ENCODE assay signal across 8 mouse cellular contexts in the genomic region with DNA sequence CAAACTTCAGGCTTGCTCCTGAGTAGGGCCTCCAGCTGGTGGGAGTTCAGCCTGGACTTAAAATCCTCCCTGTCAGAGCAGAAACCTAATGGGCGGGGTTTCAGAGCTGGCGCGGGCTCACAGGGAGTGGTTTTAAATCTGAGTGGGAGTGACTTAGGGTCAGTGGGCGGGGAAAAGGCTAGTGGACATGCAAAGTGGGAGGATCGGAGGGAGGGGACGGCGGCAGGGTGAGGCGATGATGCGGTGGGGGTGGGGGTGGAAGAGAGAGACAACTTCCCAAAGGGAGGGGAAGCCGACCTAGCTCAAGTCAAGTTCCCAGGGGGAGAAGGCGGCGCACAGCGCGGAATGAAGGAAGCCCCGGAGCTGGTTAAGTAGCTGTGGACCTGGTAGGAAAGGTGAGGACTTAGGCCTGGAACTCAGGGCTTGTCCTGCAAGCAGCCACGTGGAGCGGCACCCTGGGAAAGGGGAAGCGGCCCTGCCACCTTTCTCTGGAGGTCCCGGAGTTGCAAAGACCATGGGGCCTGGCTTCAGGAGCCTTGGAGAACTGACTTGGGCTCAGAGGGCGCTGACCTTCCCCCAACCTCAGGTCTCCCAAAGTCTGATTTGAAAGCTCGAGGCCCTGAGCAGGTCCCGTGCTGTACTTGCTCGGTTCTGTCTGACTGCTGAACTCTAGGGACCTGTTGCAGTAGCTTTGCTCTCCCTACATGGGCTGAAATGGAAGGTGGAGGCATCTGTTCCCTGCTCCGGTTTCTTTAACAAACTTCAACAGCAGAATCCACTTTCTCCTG. TPM values are rescaled to one million over a fixed set of nuclear protein-coding genes. Genes with fewer than 3 reads are reported as not detected.
DNase-seq lines count a peak whose midpoint lies in the region; ATAC-seq and TF ChIP-seq lines count a peak whose summit lies in the region.

A gene (plus strand): TSS at position 238 of the 788 bp plus-strand sequence.

- ATAC-seq in CD4-positive, CD25-positive, alpha-beta regulatory T cell, adult 4 months: peak; percentile 98
- peak; percentile 96 for ATAC-seq in heart, embryonic 13.5 days (ENCODE audit: extremely low read depth, insufficient number of reproducible peaks, low FRiP score, low TSS enrichment)
- ATAC-seq in kidney, postnatal 0 days (replicated peaks; ENCODE audit: low FRiP score, low read depth): peak; percentile 97
- peak; percentile 99 for ATAC-seq in liver, embryonic 12.5 days

- H3K4me2 ChIP-seq in heart, embryonic 13.5 days: peak within 1 kb of the TSS; percentile 89
- peak within 1 kb of the TSS; percentile 77 for H3K4me2 ChIP-seq in kidney, postnatal 0 days (ENCODE audit: low read length)
- peak within 1 kb of the TSS; percentile 85 for H3K4me2 ChIP-seq in liver, embryonic 12.5 days

- peaks cover 31% of the 10 kb centered on the region for H3K4me1 ChIP-seq in heart, embryonic 13.5 days
- H3K4me1 ChIP-seq in kidney, postnatal 0 days (replicated peaks; ENCODE audit: insufficient read depth, low read length): no peaks in the 10 kb centered on the region
- peaks cover 29% of the 10 kb centered on the region for H3K4me1 ChIP-seq in liver, embryonic 12.5 days

- peak within 1 kb of the TSS; percentile 89 for H3K27ac ChIP-seq in heart, embryonic 13.5 days (replicated peaks)
- peak within 1 kb of the TSS; percentile 80 for H3K27ac ChIP-seq in kidney, postnatal 0 days
- peak within 1 kb of the TSS; percentile 64; the same call in 1 of the 2 replicates for H3K27ac ChIP-seq in liver, embryonic 12.5 days

- H3K4me3 ChIP-seq in heart, embryonic 13.5 days: peak within 1 kb of the TSS; percentile 74
- peak within 1 kb of the TSS; percentile 55 for H3K4me3 ChIP-seq in kidney, postnatal 0 days (replicated peaks; ENCODE audit: low read depth, low read length)
- peak within 1 kb of the TSS; percentile 69 for H3K4me3 ChIP-seq in liver, embryonic 12.5 days

- H3K9ac ChIP-seq in heart, embryonic 13.5 days: peak within 1 kb of the TSS; percentile 88
- peak within 1 kb of the TSS; percentile 69 for H3K9ac ChIP-seq in kidney, postnatal 0 days (ENCODE audit: low read depth, low read length)
- peak within 1 kb of the TSS; percentile 73 for H3K9ac ChIP-seq in liver, embryonic 12.5 days

- DNase-seq in c-Kit-negative CD71-positive TER-119-positive erythroid progenitor cells, embryonic 14.5 days (ENCODE audit: low read depth, low spot score): peak; percentile 64
- DNase-seq in fat pad, adult 2 months (ENCODE audit: extremely low read depth, low read depth, low spot score): peak; percentile 49
- DNase-seq in kidney, postnatal 0 days (ENCODE audit: low spot score): peak; percentile 98
- DNase-seq in naive thymus-derived CD4-positive, alpha-beta T cell, adult 2 months (ENCODE audit: low read depth): peak; percentile 79
- peak; percentile 62 for DNase-seq in splenic B cell, adult 2 months (ENCODE audit: low read depth, low spot score)

- no peaks in the 10 kb centered on the region for H3K9me3 ChIP-seq in heart, embryonic 13.5 days
- H3K9me3 ChIP-seq in kidney, postnatal 0 days (replicated peaks; ENCODE audit: low read length): no peaks in the 10 kb centered on the region
- H3K9me3 ChIP-seq in liver, embryonic 12.5 days (replicated peaks): no peaks in the 10 kb centered on the region

- H3K36me3 ChIP-seq in heart, embryonic 13.5 days: no peaks in the 10 kb centered on the region
- no peaks in the 10 kb centered on the region for H3K36me3 ChIP-seq in kidney, postnatal 0 days (ENCODE audit: insufficient read depth, low read length)
- H3K36me3 ChIP-seq in liver, embryonic 12.5 days: no peaks in the 10 kb centered on the region
- no peaks in the 10 kb centered on the region for H3K36me3 ChIP-seq in splenic B cell, adult 2 months (ENCODE audit: control insufficient read depth, insufficient read depth, low read length, poor library complexity, severe bottlenecking)

- WGBS in heart, embryonic 13.5 days: 1% methylated on average over 24 of the region's 24 CpGs
- WGBS in kidney, postnatal 0 days: under 1% methylated on average over 24 of the region's 24 CpGs
- WGBS in liver, embryonic 12.5 days (ENCODE audit: insufficient replicate concordance): 1% methylated on average over 24 of the region's 24 CpGs

- H3K27me3 ChIP-seq in heart, embryonic 13.5 days (replicated peaks): no peaks in the 10 kb centered on the region
- no peaks in the 10 kb centered on the region for H3K27me3 ChIP-seq in kidney, postnatal 0 days (ENCODE audit: insufficient read depth, low read length)
- H3K27me3 ChIP-seq in liver, embryonic 12.5 days (replicated peaks): no peaks in the 10 kb centered on the region
- no peaks in the 10 kb centered on the region for H3K27me3 ChIP-seq in splenic B cell, adult 2 months (ENCODE audit: control insufficient read depth, insufficient read depth, low read length, poor library complexity, severe bottlenecking)

- TF ChIP-seq CTCF in kidney, postnatal 0 days (IDR thresholded peaks at IDR 0.05; ENCODE audit: low read depth): no peak

RNA-seq across cellular contexts. Expression of the gene that starts here (rescaled TPM):
- polyA plus RNA-seq in CD4-positive, CD25-positive, alpha-beta regulatory T cell, adult 4 months (2017; shearing (Covaris generic)): 1 to 10 TPM; 4.1 to 5.3 TPM
- polyA plus RNA-seq in heart, embryonic 13.5 days (2015; fragmentation: Nextera tagmentation; extraction: Ambion mirVana): 25.0 and 32.5 TPM in 2 replicates
- 92.8 and 99.5 TPM in 2 replicates for polyA plus RNA-seq in kidney, postnatal 0 days (2015; fragmentation: Nextera tagmentation; extraction: Ambion mirVana)
- polyA plus RNA-seq in liver, embryonic 12.5 days (2016; fragmentation: Nextera tagmentation; extraction: Ambion mirVana): 27.7 and 28.9 TPM in 2 replicates

Comparison
In these comparisons a context has a peak if more than half of its experiments do, and no peak if none do; other contexts are left out.
1. Peak in every context shown above with its lines: DNase-seq, ATAC-seq, H3K4me3 ChIP-seq and H3K27ac ChIP-seq.